Mouse (Mus musculus) urinary bladder, adult 2 months (tissue): ENCODE data around the gene Gm45521. TPM values are rescaled to one million over a fixed set of nuclear protein-coding genes. Genes with fewer than 3 reads are reported as not detected.

Experiments
- DNase-seq: peaks from one replicate; pipeline ENCODE4 v3.0.0; 2022; ENCODE audit warnings: low spot score
- polyA plus RNA-seq: library from polyadenylated mRNA; depleted of rRNA; stranded (reverse); fragments of >200 nt; gene quantifications from 2 replicates; pipeline ENCODE4 v1.2.3, GENCODE M21; 2012; rRNA removed

Gm45521 gene
- not detected in 2 replicates for polyA plus RNA-seq

- DNase-seq = no peak
Measured at GRCm38 (mm10) chr14:7957049-7957448, at the start of gene Gm45521. Gm45521 (plus strand) TSS chr14:7957288.

GRCm38 (mm10) chr14:7909472-7909871 lies 47.6 kb upstream of the Gm45521 start:
- no peak for DNase-seq

- no peak for DNase-seq
Measured at GRCm38 (mm10) chr14:7913842-7914241, 43.2 kb upstream of the Gm45521 start.

- no peak for DNase-seq
Measured at GRCm38 (mm10) chr14:7914461-7914860, 42.6 kb upstream of the Gm45521 start.

- DNase-seq = no peak
Measured at GRCm38 (mm10) chr14:7918150-7918991, 38.7 kb upstream of the Gm45521 start.

GRCm38 (mm10) chr14:7919309-7919708 lies 37.8 kb upstream of the Gm45521 start:
- DNase-seq = no peak

GRCm38 (mm10) chr14:7919921-7920320 lies 37.2 kb upstream of the Gm45521 start:
- no peak for DNase-seq

GRCm38 (mm10) chr14:7921459-7921858 lies 35.6 kb upstream of the Gm45521 start:
- DNase-seq = no peak

- no peak for DNase-seq
Measured at GRCm38 (mm10) chr14:7923635-7924034, 33.5 kb upstream of the Gm45521 start.

GRCm38 (mm10) chr14:7928362-7928761 lies 28.7 kb upstream of the Gm45521 start:
- DNase-seq = no peak

- no peak for DNase-seq
Measured at GRCm38 (mm10) chr14:7929029-7929428, 28.1 kb upstream of the Gm45521 start.

- DNase-seq = no peak
Measured at GRCm38 (mm10) chr14:7932151-7932550, 24.9 kb upstream of the Gm45521 start.

GRCm38 (mm10) chr14:7934166-7934565 lies 22.9 kb upstream of the Gm45521 start:
- no peak for DNase-seq

- DNase-seq = no peak
Measured at GRCm38 (mm10) chr14:7937052-7937630, 19.9 kb upstream of the Gm45521 start.

GRCm38 (mm10) chr14:7938809-7939784 lies 18.0 kb upstream of the Gm45521 start:
- DNase-seq = no peak

GRCm38 (mm10) chr14:7941413-7941812 lies 15.7 kb upstream of the Gm45521 start:
- DNase-seq = no peak

- DNase-seq = no peak
Measured at GRCm38 (mm10) chr14:7943101-7943800, 13.8 kb upstream of the Gm45521 start.

- no peak for DNase-seq
Measured at GRCm38 (mm10) chr14:7943801-7944135, 13.3 kb upstream of the Gm45521 start.

- DNase-seq = no peak
Measured at GRCm38 (mm10) chr14:7944349-7945039, 12.6 kb upstream of the Gm45521 start.

- no peak for DNase-seq
Measured at GRCm38 (mm10) chr14:7945261-7945660, 11.8 kb upstream of the Gm45521 start.

GRCm38 (mm10) chr14:7951234-7951633 lies 5.9 kb upstream of the Gm45521 start:
- no peak for DNase-seq
